Mouse (Mus musculus): ENCODE measurements around the gene Grb7. TPM values are rescaled to one million over a fixed set of nuclear protein-coding genes. Genes with fewer than 3 reads are reported as not detected.
A peak's percentile ranks its signal among the peaks of the same experiment; 100 is the strongest.

Gene Grb7
- 2.4 and 3.1 TPM in 2 replicates for polyA plus RNA-seq (2012; rRNA removed)

GRCm38 (mm10) chr11:98446213-98446561 is at the start of gene Grb7:
TSS of gene Grb7 (plus strand) at chr11:98446394.
- Histone ChIP-seq H3K27ac (ENCODE audit: control insufficient read depth, insufficient read depth, low read depth, low read length) (no peak within 1 kb of the TSS), H3K4me1 (ENCODE audit: control insufficient read depth, insufficient read depth, low read length) (peaks cover 9% of the 10 kb centered on the region), H3K27me3 (ENCODE audit: control insufficient read depth, insufficient read depth, low read length) (no peaks in the 10 kb centered on the region), H3K36me3 (ENCODE audit: control insufficient read depth, insufficient read depth, low read length) (no peaks in the 10 kb centered on the region), H3K4me3 (ENCODE audit: control insufficient read depth, low read depth, low read length) (peak within 1 kb of the TSS; percentile 40)
- TF ChIP-seq POLR2A (IDR thresholded peaks at IDR 0.05; ENCODE audit: control insufficient read depth, low read depth, low read length) (no peak), CTCF (IDR thresholded peaks at IDR 0.05; ENCODE audit: control insufficient read depth, insufficient read depth, insufficient replicate concordance, low read depth, low read length) (no peak)

- H3K27ac ChIP-seq (ENCODE audit: control insufficient read depth, insufficient read depth, low read depth, low read length), result no peak overlapping the region
- peaks cover 23% of the 10 kb centered on the region for H3K4me1 ChIP-seq (ENCODE audit: control insufficient read depth, insufficient read depth, low read length)
- H3K36me3 ChIP-seq (ENCODE audit: control insufficient read depth, insufficient read depth, low read length), result no peaks in the 10 kb centered on the region
- TF ChIP-seq CTCF (IDR thresholded peaks at IDR 0.05; ENCODE audit: control insufficient read depth, insufficient read depth, insufficient replicate concordance, low read depth, low read length) (no peak), POLR2A (IDR thresholded peaks at IDR 0.05; ENCODE audit: control insufficient read depth, low read depth, low read length) (no peak)
- no peak overlapping the region for H3K4me3 ChIP-seq (ENCODE audit: control insufficient read depth, low read depth, low read length)
- H3K27me3 ChIP-seq (ENCODE audit: control insufficient read depth, insufficient read depth, low read length), result no peaks in the 10 kb centered on the region
These were observed 48.2 kb upstream of the Grb7 start for GRCm38 (mm10) chr11:98397946-98398345.

- peak; percentile 48; the same call in 1 of the 2 replicates for TF ChIP-seq POLR2A (IDR thresholded peaks at IDR 0.05; ENCODE audit: control insufficient read depth, low read depth, low read length)
- no peak for TF ChIP-seq CTCF (IDR thresholded peaks at IDR 0.05; ENCODE audit: control insufficient read depth, insufficient read depth, insufficient replicate concordance, low read depth, low read length)
- Histone ChIP-seq H3K4me1 (ENCODE audit: control insufficient read depth, insufficient read depth, low read length) (peaks cover 8% of the 10 kb centered on the region), H3K4me3 (ENCODE audit: control insufficient read depth, low read depth, low read length) (peak within 1 kb of the TSS; percentile 98), H3K36me3 (ENCODE audit: control insufficient read depth, insufficient read depth, low read length) (no peaks in the 10 kb centered on the region), H3K27ac (ENCODE audit: control insufficient read depth, insufficient read depth, low read depth, low read length) (peak within 1 kb of the TSS; percentile 96), H3K27me3 (ENCODE audit: control insufficient read depth, insufficient read depth, low read length) (no peaks in the 10 kb centered on the region)
These were observed 46.0 kb upstream of the Grb7 start, which contains the start of gene Pgap3 for GRCm38 (mm10) chr11:98400161-98400726. TSS of gene Pgap3 (minus strand) at chr11:98400490.

- Histone ChIP-seq H3K27me3 (ENCODE audit: control insufficient read depth, insufficient read depth, low read length) (no peaks in the 10 kb centered on the region), H3K4me1 (ENCODE audit: control insufficient read depth, insufficient read depth, low read length) (peaks cover 8% of the 10 kb centered on the region), H3K4me3 (ENCODE audit: control insufficient read depth, low read depth, low read length) (no peak overlapping the region; the same call in 1 of the 2 replicates), H3K36me3 (ENCODE audit: control insufficient read depth, insufficient read depth, low read length) (no peaks in the 10 kb centered on the region), H3K27ac (ENCODE audit: control insufficient read depth, insufficient read depth, low read depth, low read length) (no peak overlapping the region; the same call in 1 of the 2 replicates)
- TF ChIP-seq POLR2A (IDR thresholded peaks at IDR 0.05; ENCODE audit: control insufficient read depth, low read depth, low read length), result no peak
These were observed 45.4 kb upstream of the Grb7 start for GRCm38 (mm10) chr11:98400816-98401215.

GRCm38 (mm10) chr11:98406621-98407020 is 39.6 kb upstream of the Grb7 start:
- H3K4me3 ChIP-seq (ENCODE audit: control insufficient read depth, low read depth, low read length), result no peak overlapping the region
- no peak overlapping the region for H3K27ac ChIP-seq (ENCODE audit: control insufficient read depth, insufficient read depth, low read depth, low read length)
- TF ChIP-seq CTCF (IDR thresholded peaks at IDR 0.05; ENCODE audit: control insufficient read depth, insufficient read depth, insufficient replicate concordance, low read depth, low read length) (no peak), POLR2A (IDR thresholded peaks at IDR 0.05; ENCODE audit: control insufficient read depth, low read depth, low read length) (no peak)
- H3K27me3 ChIP-seq (ENCODE audit: control insufficient read depth, insufficient read depth, low read length), result no peaks in the 10 kb centered on the region
- H3K36me3 ChIP-seq (ENCODE audit: control insufficient read depth, insufficient read depth, low read length), result no peaks in the 10 kb centered on the region
- H3K4me1 ChIP-seq (ENCODE audit: control insufficient read depth, insufficient read depth, low read length), result peaks cover 7% of the 10 kb centered on the region

- Histone ChIP-seq H3K4me3 (ENCODE audit: control insufficient read depth, low read depth, low read length) (no peak overlapping the region), H3K4me1 (ENCODE audit: control insufficient read depth, insufficient read depth, low read length) (peaks cover 16% of the 10 kb centered on the region), H3K27me3 (ENCODE audit: control insufficient read depth, insufficient read depth, low read length) (no peaks in the 10 kb centered on the region), H3K27ac (ENCODE audit: control insufficient read depth, insufficient read depth, low read depth, low read length) (no peak overlapping the region), H3K36me3 (ENCODE audit: control insufficient read depth, insufficient read depth, low read length) (no peaks in the 10 kb centered on the region)
- TF ChIP-seq CTCF (IDR thresholded peaks at IDR 0.05; ENCODE audit: control insufficient read depth, insufficient read depth, insufficient replicate concordance, low read depth, low read length) (no peak), POLR2A (IDR thresholded peaks at IDR 0.05; ENCODE audit: control insufficient read depth, low read depth, low read length) (no peak)
These were observed 37.3 kb upstream of the Grb7 start for GRCm38 (mm10) chr11:98408872-98409271.

- H3K27ac ChIP-seq (ENCODE audit: control insufficient read depth, insufficient read depth, low read depth, low read length), result no peak overlapping the region
- no peaks in the 10 kb centered on the region for H3K27me3 ChIP-seq (ENCODE audit: control insufficient read depth, insufficient read depth, low read length)
These were observed 36.8 kb upstream of the Grb7 start for GRCm38 (mm10) chr11:98409341-98409822.

More at GRCm38 (mm10) chr11:98409341-98409822, 36.8 kb upstream of the Grb7 start:
- Histone ChIP-seq H3K4me1 (ENCODE audit: control insufficient read depth, insufficient read depth, low read length) (peaks cover 16% of the 10 kb centered on the region), H3K36me3 (ENCODE audit: control insufficient read depth, insufficient read depth, low read length) (no peaks in the 10 kb centered on the region), H3K4me3 (ENCODE audit: control insufficient read depth, low read depth, low read length) (no peak overlapping the region)
- no peak for TF ChIP-seq CTCF (IDR thresholded peaks at IDR 0.05; ENCODE audit: control insufficient read depth, insufficient read depth, insufficient replicate concordance, low read depth, low read length)
- TF ChIP-seq POLR2A (IDR thresholded peaks at IDR 0.05; ENCODE audit: control insufficient read depth, low read depth, low read length), result no peak
